Mouse (Mus musculus) olfactory bulb, adult 2 months (tissue): Measurements from ENCODE around the gene Gle1. TPM values are rescaled to one million over a fixed set of nuclear protein-coding genes. Genes with fewer than 3 reads are reported as not detected.
A peak's percentile ranks its signal among the peaks of the same experiment; 100 is the strongest.
"Not testable (repeated sequence)": the region's sequence is repeated elsewhere in the genome, so short reads cannot be mapped to it uniquely, and the experiment has no call there.

ENCODE experiments used
- H3K27ac ChIP-seq: fragments of 200-500 bp; 2 replicates; pipeline ENCODE4 v1.5.1; 2012; ENCODE audit warnings: low read depth, low read length; ENCODE audit not compliant: insufficient read depth
- H3K4me1 ChIP-seq: fragments of 200-500 bp; 2 replicates; pipeline ENCODE4 v1.6.1; 2012; ENCODE audit warnings: low read length; ENCODE audit not compliant: control insufficient read depth, insufficient read depth
- H3K4me3 ChIP-seq: fragments of 200-500 bp; 2 replicates; pipeline ENCODE4 v1.5.1; 2012; ENCODE audit warnings: mild to moderate bottlenecking, low read depth, low read length, moderate library complexity; ENCODE audit not compliant: insufficient read depth
- CTCF ChIP-seq: fragments of 200-500 bp; IDR thresholded peaks from 2 replicates; pipeline ENCODE4 v1.5.1; 2012; ENCODE audit warnings: low read depth, mild to moderate bottlenecking, low read length, moderate library complexity; ENCODE audit not compliant: insufficient read depth
- POLR2A ChIP-seq: fragments of 200-500 bp; IDR thresholded peaks from 2 replicates; pipeline ENCODE4 v1.6.1; 2012; ENCODE audit warnings: mild to moderate bottlenecking, low read depth, low read length, moderate library complexity; ENCODE audit not compliant: insufficient read depth
- WGBS: fragments of 180-500 bp; shearing (Covaris S2); methylation state at CpG from one replicate; pipeline ENCODE4 v1.1.7; 2018; 5-methylcytosine and 5-hydroxymethylcytosine counted together
- polyA plus RNA-seq: library from polyadenylated mRNA; stranded (reverse); fragments of >200 nt; gene quantifications from 2 replicates; pipeline ENCODE4 v1.2.4, GENCODE M21; 2012; ENCODE audit warnings: low replicate concordance; ENCODE audit not compliant: missing spikeins, insufficient read depth, insufficient read length

Gene Gle1
- polyA plus RNA-seq, result not detected in 2 replicates

DNA sequence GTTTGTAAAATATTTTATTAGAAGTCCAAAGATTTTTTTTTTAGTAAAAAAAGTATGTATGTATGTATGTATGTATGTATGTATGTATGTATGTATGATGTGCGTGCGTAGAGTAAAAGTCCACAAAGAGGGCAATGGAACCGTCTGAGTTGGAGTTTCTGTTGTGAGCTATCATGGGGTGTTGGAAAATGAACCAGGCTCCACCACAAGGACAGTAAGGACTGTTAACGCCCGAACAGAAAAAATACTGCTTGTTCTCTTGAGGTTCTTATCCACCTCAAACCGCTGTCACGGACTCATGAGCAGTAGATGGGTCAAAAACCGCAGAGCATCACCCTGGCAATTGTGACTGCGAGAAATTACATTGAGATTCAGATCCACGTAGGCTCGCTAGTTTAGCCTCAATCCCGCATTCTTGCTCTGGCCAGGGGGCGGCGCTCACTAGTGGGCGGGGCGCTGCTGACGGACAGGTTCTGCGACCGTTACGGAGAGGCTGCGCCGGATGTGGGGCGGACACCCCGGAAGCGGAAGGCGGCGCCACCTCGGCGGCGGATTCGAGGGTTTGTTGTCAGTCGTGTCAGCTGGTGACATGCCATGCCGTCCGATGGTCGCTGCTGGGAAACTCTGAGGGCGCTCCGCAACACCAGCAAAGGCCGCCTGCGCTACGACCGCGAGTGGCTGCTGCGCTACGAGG lies at the start of gene Gle1:
Gene Gle1 (plus strand): TSS at position 521 of the 694 bp plus-strand sequence.
- peak within 1 kb of the TSS; percentile 54 for H3K27ac ChIP-seq
- H3K4me3 ChIP-seq, result peak within 1 kb of the TSS; percentile 96
- 3% methylated on average over 44 of the region's 44 CpGs for WGBS
- TF ChIP-seq POLR2A, result peak; percentile 54; the same call in 1 of the 2 replicates
- no peak for TF ChIP-seq CTCF
- H3K4me1 ChIP-seq, result no peaks in the 10 kb centered on the region

DNA sequence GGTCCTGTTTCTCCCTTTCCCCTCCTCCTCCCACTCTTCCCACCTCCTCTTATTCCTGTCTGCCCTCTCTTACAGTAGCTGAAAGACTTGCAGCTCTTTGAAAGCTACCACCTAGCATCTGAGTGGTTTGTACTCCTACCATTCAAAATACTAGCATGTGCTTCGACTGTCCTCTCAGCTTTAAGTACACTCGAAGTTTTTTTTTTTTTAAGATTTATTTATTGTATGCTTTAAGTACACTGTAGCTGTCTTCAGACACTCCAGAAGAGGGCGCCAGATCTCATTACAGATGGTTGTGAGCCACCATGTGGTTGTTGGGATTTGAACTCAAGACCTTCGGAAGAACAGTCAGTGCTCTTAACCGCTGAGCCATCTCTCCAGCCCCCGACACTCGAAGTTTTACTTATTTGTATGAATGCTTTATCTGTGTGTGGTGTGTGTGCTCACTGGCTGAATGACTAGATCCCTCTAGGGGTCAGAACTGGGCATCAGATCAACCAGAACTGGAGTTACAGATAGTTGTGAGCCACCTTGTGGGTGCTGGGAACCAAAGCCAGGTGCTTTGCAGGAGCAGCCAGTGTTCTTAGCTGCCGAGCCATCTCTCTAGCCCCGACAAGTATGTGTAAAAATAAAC lies 48.5 kb upstream of the Gle1 start:
- not testable (repeated sequence) for H3K27ac ChIP-seq, H3K4me3 ChIP-seq
- H3K4me1 ChIP-seq, result peaks cover 18% of the 10 kb centered on the region
- 83% methylated on average over 9 of the region's 9 CpGs for WGBS

DNA sequence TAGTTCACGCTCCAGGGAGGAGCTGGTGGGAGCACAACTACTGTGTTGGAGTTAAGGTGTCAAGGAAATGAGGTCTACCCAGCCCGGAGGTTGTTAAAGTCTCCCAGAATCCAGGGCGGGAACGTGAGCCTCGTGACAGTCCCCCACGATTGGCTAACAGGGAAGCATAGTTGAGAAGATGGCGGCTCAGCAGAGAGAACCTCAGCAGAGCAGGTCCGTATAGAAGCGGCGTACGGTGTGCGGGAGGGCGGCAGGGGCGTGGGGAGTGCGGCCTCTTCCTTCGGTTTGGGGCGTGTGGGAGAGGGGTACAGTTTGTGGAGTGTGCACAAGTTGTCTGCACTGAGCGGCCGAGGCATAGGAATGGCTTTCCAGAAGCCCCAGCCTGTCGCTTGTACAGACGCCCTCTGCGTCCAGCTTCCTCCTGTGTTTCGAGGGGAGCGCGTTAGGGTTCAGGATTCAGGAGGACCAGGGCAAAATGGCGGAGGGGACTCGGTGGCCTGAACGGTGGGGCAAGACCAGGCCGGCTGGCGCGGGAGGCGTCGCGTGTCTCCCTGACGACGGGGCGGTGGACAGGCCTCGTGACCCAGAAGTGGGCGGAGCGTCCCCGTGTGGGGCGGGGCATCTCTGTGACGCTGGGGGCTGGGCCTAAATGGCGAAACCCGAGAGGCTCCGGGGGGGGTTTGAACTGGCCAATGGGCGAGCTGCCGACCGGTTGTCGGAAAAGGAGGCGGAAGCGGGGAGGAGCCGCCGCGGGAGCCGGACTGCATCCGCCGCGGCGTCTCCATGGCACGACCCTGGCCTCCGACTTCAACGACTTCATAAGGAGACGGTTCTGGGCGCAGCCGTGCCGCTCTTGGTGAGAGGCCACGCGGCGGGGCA lies 45.9 kb upstream of the Gle1 start, which contains the start of gene Odf2:
Gene Odf2 (plus strand): TSS at position 156 of the 879 bp plus-strand sequence.
- peak; percentile 1; the same call in 1 of the 2 replicates for TF ChIP-seq POLR2A
- TF ChIP-seq CTCF, result no peak
- WGBS, result under 1% methylated on average over 70 of the region's 70 CpGs
- Histone ChIP-seq H3K27ac (peak within 1 kb of the TSS; percentile 79), H3K4me3 (peak within 1 kb of the TSS; percentile 76), H3K4me1 (peaks cover 20% of the 10 kb centered on the region)

DNA sequence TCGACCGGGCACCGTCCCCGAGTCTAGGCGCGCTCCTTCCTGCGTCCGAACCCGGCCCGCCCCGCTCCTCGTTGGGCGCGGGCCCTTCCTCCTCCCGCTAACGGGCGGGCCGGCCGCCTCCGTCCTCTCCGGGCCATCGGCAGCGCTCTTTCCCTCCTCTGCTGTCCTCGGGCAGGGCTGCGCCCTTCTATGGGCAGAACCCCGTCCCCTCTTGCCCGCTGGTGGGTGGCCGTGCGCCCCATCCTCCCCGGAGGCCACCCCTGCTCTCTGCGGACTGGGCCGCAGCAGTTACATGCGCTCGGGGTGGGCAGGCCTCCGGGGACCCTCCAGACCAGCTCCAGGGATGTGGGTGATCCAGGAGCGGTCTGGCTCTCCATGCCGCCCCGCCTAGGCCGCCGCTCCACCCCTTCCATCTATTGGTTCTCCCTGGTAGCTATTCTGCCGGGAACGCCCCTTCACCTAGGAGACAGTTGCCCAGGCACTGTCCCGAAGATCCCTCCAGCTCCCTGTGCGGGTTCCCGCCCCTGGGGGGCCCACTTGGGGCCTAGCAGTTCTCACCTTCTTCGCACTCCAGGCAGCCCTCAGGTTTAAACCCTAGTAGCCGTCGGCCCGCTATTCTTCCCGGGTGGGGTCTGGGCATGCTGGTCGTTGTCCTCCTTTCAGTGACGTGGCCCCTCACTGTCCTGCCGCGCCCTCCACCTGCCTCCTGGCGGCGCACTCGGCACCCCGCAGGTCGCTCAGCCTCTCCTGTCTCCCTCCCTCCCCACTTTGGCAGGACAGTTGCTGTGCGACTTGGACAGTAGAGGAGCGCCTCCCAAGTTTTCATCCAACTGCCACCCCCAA lies 45.0 kb upstream of the Gle1 start:
- WGBS, result under 1% methylated on average over 61 of the region's 61 CpGs
- H3K4me3 ChIP-seq, result peak overlapping the region; percentile 76
- TF ChIP-seq CTCF (peak; percentile 13; the same call in 1 of the 2 replicates), POLR2A (no peak; the same call in 1 of the 2 replicates)
- peaks cover 20% of the 10 kb centered on the region for H3K4me1 ChIP-seq
- no peak overlapping the region for H3K27ac ChIP-seq

DNA sequence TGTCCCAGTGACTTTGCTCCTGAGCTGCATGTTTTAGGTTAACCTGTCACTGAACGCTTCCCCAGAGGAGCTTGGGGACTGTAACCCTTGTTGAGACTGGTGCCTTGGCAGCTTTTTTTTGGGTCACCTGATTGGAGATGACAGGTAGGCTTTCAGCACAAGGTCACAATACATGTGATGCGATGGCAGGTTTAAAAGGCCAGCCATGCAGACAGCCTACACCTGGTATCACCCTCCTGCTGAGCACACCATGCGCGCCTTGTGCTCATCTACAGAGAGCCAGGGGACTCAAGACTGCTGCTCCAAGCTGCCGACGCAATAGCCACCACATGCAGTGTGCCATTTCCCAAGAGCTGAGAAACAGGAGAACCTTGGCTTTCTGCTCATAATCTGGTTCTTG lies 43.5 kb upstream of the Gle1 start:
- WGBS, result 87% methylated on average over 6 of the region's 6 CpGs
- no peak for TF ChIP-seq POLR2A
- TF ChIP-seq CTCF, result no peak

DNA sequence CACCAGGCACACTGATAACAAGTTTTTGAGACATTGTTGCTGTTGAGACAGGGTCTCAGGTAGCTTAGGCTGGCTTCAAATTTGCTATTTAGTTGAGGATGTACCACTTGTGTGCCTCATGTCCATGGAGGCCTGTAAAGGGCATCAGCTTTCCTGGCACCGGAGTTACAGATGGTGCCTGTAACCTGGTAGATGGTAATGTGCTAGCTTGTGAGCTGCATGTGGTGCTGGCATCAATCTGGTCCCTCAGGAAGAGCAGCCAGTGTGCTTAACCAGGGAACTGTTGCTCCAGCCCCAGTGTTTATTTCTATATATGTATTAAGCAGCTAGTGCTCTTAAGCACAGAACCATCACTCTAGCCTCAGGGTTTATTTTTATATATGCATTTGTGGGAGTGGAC lies 39.2 kb upstream of the Gle1 start:
- peaks cover 9% of the 10 kb centered on the region for H3K4me1 ChIP-seq
- TF ChIP-seq POLR2A (no peak), CTCF (no peak)
- no peak overlapping the region for H3K27ac ChIP-seq
- WGBS, result 90% methylated on average over 1 of the region's 1 CpGs
- no peak overlapping the region for H3K4me3 ChIP-seq

More for the DNA sequence above, 43.5 kb upstream of the Gle1 start:
- no peak overlapping the region for H3K27ac ChIP-seq
- H3K4me1 ChIP-seq, result peaks cover 20% of the 10 kb centered on the region
- no peak overlapping the region for H3K4me3 ChIP-seq

DNA sequence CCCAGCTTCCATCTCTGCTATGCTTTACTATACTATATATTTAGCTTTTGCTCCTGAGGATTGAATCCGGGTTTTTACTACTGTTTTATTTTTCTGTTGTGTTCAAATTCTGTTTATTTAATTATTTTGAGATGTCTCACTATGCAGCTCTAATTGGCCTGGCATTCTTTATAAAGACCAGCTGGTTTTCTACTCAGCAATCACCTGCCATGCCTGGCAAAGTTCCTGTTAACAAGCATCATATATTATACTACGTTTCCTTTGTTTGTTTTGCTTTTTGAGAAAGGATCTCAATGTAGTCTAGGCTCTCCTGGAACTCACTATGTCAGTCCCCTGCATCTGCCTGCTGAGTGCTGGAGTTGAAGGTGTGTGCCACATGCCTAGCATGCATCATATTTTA lies 37.9 kb upstream of the Gle1 start:
- H3K27ac ChIP-seq, result no peak overlapping the region
- no peaks in the 10 kb centered on the region for H3K4me1 ChIP-seq
- 71% methylated on average over 2 of the region's 2 CpGs for WGBS
- TF ChIP-seq POLR2A, result no peak
- no peak for TF ChIP-seq CTCF
- no peak overlapping the region for H3K4me3 ChIP-seq

DNA sequence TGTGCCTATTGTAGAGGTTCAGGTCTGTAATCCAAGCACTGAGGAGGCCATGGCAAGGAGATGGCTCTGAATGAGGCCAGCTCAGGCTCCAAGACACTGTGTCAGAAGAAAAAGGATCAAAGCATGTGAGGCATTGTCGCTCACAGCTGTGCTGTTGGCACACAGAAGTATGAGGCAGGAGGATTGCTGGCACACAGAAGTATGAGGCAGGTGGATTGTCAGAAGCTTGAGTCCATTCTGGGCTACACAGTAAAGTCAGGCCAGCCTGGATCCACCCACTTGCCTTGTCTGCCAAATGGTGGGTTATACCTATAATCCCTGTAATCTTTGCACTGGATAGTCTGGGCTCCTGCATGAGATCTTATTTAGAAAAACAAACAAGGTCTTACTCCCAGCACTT lies 37.1 kb upstream of the Gle1 start:
- Histone ChIP-seq H3K27ac (no peak overlapping the region), H3K4me1 (no peaks in the 10 kb centered on the region), H3K4me3 (no peak overlapping the region)
- no peak for TF ChIP-seq CTCF
- TF ChIP-seq POLR2A, result no peak
- WGBS, result 96% methylated on average over 1 of the region's 1 CpGs
